Mouse (Mus musculus): ENCODE data around the gene Ist1.

GRCm38 (mm10) chr8:109734018-109734417, 41.0 kb upstream of the Ist1 start:
- TF ChIP-seq POLR2A (IDR thresholded peaks at IDR 0.05; ENCODE audit: insufficient read length, low read depth) (no peak), MAX (IDR thresholded peaks at IDR 0.05; ENCODE audit: low read depth) (no peak), POLR2AphosphoS2 (IDR thresholded peaks at IDR 0.05; ENCODE audit: insufficient read length, low read depth) (no peak), CEBPB (IDR thresholded peaks at IDR 0.05; ENCODE audit: insufficient read depth, poor library complexity, severe bottlenecking) (no peak), E2F4 (IDR thresholded peaks at IDR 0.05; ENCODE audit: insufficient read depth) (no peak), MYOD1 (IDR thresholded peaks at IDR 0.05; ENCODE audit: control insufficient read depth in 1 of 3, insufficient read length in 2 of 3, low read depth in 2 of 3) (no peak), TCF12 (IDR thresholded peaks at IDR 0.05; ENCODE audit: insufficient read depth, poor library complexity, severe bottlenecking) (no peak), USF1 (IDR thresholded peaks at IDR 0.05; ENCODE audit: low read depth) (no peak), MYOG (IDR thresholded peaks at IDR 0.05; ENCODE audit: control insufficient read depth in 1 of 3, insufficient read depth in 1 of 3, insufficient read length in 2 of 3, low read depth in 2 of 3) (no peak), TCF3 (IDR thresholded peaks at IDR 0.05; ENCODE audit: insufficient read length, low read depth) (no peak)

Data from myocyte (in vitro differentiated cells).